Mouse (Mus musculus) G1E-ER4 (cell line): Measurements from ENCODE around the gene Supt20. TPM values are rescaled to one million over a fixed set of nuclear protein-coding genes. Genes with fewer than 3 reads are reported as not detected.

Experiments used
- GATA1 ChIP-seq: IDR thresholded peaks from one replicate; pipeline ENCODE4 v1.8.0; 2012; ENCODE audit warnings: low read length, inconsistent platforms
- polyA plus RNA-seq: library from polyadenylated mRNA; stranded (reverse); fragments of >175 nt; gene quantifications from 2 replicates; pipeline ENCODE4 v1.2.3, GENCODE M21; 2012

Supt20 gene
- polyA plus RNA-seq, 1 experiment: 2.8 TPM

GRCm38 (mm10) chr3:54766034-54766433 lies 73.4 kb downstream of the Supt20 start:
- TF ChIP-seq GATA1: no peak

DNA sequence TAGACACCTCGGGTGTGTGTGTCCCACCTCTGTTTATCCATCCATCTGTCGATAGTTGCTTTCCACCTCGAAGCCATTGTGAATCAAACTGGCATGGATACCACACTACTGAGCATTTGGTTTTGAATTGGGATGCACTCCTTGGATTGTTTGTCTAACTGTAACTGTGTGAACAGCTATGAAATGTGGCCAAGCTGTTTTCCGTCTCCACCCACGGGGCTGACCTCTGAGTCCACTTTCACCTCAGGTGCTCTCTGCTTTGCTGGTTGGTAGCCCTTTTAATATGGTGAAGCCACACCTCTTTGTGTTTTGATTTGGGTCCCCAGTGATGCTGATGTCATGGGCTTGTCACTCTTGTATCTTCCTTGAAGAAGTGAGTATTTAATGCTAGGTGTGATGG lies 74.2 kb downstream of the Supt20 start:
- TF ChIP-seq GATA1: no peak

DNA sequence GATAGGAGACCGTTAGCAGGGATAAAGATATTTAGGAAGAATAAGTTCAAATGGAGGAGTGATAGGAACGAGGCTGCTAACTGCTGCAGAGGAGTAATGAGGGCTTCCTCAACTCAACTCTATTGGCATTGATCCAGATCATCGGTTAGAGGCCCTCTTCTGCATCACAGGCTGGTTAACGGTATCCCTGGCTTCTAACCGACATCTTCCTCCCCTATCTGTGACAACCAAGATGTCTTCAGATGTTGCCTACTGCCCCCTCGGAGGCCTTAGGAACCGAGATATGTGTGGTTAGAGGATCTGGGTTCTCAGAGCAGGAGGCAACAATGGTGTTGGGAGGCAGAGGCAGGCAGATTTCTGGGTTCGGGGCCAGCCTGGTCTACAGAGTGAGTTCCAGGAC lies 76.0 kb downstream of the Supt20 start:
- no peak for TF ChIP-seq GATA1

- no peak for TF ChIP-seq GATA1
Observed at GRCm38 (mm10) chr3:54769349-54770275, 77.0 kb downstream of the Supt20 start.

- no peak for TF ChIP-seq GATA1
Observed at GRCm38 (mm10) chr3:54773613-54774012, 81.0 kb downstream of the Supt20 start.

DNA sequence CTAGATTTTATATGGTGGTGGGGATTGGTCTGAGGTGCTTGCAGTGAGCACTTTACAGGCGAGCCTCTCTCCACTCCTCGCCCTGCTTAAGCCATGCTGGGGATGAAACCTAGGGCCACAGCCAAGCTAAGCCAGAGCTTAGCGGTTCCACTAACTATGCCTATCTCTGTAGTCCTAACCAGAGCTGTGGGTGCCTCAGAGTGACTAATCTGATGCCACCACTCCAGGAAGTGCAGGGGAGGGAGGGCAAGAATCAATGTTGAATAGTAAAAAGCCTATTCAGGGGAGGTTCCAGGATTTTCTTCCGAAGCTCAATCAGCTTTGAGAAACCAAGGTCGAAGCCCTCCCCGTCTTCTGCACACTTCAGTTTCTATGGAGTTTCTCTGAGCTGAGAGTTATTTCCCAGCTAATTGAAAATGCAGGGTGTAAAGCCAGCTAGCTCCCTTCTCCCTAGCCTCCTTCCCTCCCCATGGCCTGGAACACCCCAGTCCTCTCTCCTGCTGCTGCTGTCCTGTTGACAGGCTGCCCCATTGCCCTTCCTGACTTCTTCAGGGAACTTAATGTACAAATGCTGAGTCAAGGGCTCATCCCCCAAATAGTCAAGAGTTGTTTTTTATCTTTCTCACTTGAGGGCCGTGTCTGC lies 83.5 kb downstream of the Supt20 start:
- no peak for TF ChIP-seq GATA1

Other genes with a start within 250 kb of the Supt20 start
- not detected in 2 replicates for gene Gm21958, start 21.5 kb downstream of the Supt20 start, polyA plus RNA-seq
- gene Exosc8, start 42.6 kb downstream of the Supt20 start, polyA plus RNA-seq: 29.7 and 65.2 TPM in 2 replicates
- gene Alg5, start 42.7 kb downstream of the Supt20 start, polyA plus RNA-seq: 2.1 and 2.5 TPM in 2 replicates
- gene Smad9, start 62.8 kb downstream of the Supt20 start, polyA plus RNA-seq: not detected in 2 replicates
- 115 and 128 TPM in 2 replicates for gene Rfxap, start 115.0 kb downstream of the Supt20 start, polyA plus RNA-seq
- not detected in 2 replicates for gene Sertm1, start 223.1 kb downstream of the Supt20 start, polyA plus RNA-seq